Mouse (Mus musculus) thymus, adult 2 months (tissue): Measurements from ENCODE around the gene Snrpa1.
A peak's percentile ranks its signal among the peaks of the same experiment; 100 is the strongest.

Experiments
- CTCF ChIP-seq: fragments of 200-500 bp; IDR thresholded peaks from 2 replicates; pipeline ENCODE4 v1.5.1; 2012; ENCODE audit warnings: mild to moderate bottlenecking, control low read depth, low read length, moderate library complexity, borderline replicate concordance; ENCODE audit not compliant: control insufficient read depth, poor library complexity, insufficient read depth; ENCODE audit errors: extremely low read depth
- POLR2A ChIP-seq: fragments of 200-500 bp; IDR thresholded peaks from 2 replicates; pipeline ENCODE4 v1.6.1; 2012; ENCODE audit warnings: mild to moderate bottlenecking, low read length, control low read depth, moderate library complexity; ENCODE audit not compliant: control insufficient read depth, poor library complexity, insufficient read depth; ENCODE audit errors: extremely low read depth

DNA sequence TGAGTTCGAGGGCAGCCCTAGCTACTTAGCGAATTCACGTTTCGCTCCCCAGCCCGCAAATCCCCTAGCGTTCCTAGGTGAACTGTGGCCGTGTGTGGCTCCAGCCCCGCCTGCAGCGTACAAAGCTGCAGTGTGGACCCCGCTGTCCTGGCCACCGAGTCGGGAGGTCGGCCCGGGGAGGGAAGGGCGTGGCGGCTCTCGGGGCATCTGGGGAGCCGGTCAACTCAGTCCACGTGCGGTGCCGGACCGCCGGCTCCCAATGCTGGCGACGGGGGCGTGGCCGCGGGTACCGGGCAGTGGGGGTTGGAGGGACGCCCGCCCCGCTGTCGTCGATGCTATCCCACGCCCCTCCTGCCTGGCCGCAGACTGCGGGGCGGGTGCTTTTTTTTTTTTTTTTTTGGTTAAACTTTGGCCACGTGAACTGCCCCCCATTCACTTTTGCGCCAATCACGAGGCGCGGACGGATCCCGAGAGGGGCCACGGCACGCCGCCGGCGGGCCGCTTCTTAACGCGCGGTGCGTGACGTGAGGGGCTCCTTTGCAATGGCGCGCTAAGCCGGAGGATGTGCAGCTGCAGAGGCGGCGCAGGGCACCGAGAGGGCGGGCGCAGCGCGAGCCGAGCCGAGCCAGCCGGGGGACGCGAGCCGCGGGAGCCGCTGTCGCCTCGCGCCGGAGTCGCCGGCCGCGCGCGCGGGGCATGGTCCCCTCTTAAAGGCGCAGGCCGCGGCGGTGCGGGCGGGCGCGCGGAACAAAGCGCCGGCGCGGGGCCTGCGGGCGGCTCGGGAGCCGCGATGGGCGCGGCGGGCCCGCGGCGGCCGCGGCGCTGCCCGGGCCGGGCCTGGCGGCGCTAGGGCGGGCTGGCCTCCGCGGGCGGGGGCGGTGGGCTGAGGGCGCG, 50.4 kb downstream of the Snrpa1 start, which contains the start of gene Chsy1:
- 0 out of 2 replicates have a peak, but pooled peaks have one; percentile 12 for TF ChIP-seq POLR2A
- no peak; the same call in 1 of the 2 replicates for TF ChIP-seq CTCF
